Mouse (Mus musculus): ENCODE measurements around the gene Hdac4. TPM values are rescaled to one million over a fixed set of nuclear protein-coding genes. Genes with fewer than 3 reads are reported as not detected.
A peak's percentile ranks its signal among the peaks of the same experiment; 100 is the strongest.

Hdac4 gene
- polyA plus RNA-seq, 1 experiment = 35.1 TPM

DNA sequence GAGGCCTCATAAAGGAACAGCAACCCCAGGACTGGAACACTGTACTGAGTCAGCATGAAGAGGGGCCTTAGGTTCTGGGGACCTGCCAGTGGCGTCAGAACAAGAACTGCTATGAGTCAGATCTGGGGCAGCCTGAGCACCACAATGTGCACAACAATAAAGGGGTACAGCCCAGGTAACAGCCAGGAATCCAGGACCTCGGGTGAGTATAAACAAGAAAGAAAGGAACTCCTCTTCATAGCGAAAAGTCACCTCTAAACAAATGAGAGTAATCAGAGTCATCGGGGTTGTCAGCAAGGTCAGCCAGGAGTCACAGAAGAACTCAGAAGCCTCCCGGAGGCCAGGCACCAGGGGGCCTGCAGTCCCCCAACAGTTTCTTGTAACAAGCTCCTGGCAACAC lies 76.2 kb downstream of the Hdac4 start:
- TF ChIP-seq POLR2A (IDR thresholded peaks at IDR 0.05; ENCODE audit: extremely low read depth, insufficient read depth, low read length) = no peak
- TF ChIP-seq CTCF (IDR thresholded peaks at IDR 0.05; ENCODE audit: extremely low read depth, insufficient read depth, low read length) = no peak
- no peak overlapping the region for H3K4me3 ChIP-seq (ENCODE audit: insufficient read depth, low read length)
- no peak overlapping the region for H3K27ac ChIP-seq (ENCODE audit: insufficient read depth, low read length)

GRCm38 (mm10) chr1:92117597-92117996 lies 77.9 kb downstream of the Hdac4 start:
- Histone ChIP-seq H3K27ac (ENCODE audit: insufficient read depth, low read length) (no peak overlapping the region), H3K4me1 (ENCODE audit: control insufficient read depth, insufficient read depth, low read length) (peaks cover 11% of the 10 kb centered on the region), H3K4me3 (ENCODE audit: insufficient read depth, low read length) (no peak overlapping the region)
- TF ChIP-seq POLR2A (IDR thresholded peaks at IDR 0.05; ENCODE audit: extremely low read depth, insufficient read depth, low read length) = no peak
- no peak for TF ChIP-seq CTCF (IDR thresholded peaks at IDR 0.05; ENCODE audit: extremely low read depth, insufficient read depth, low read length)

More for the DNA sequence above, 76.2 kb downstream of the Hdac4 start:
- H3K4me1 ChIP-seq (ENCODE audit: control insufficient read depth, insufficient read depth, low read length) = peaks cover 7% of the 10 kb centered on the region

DNA sequence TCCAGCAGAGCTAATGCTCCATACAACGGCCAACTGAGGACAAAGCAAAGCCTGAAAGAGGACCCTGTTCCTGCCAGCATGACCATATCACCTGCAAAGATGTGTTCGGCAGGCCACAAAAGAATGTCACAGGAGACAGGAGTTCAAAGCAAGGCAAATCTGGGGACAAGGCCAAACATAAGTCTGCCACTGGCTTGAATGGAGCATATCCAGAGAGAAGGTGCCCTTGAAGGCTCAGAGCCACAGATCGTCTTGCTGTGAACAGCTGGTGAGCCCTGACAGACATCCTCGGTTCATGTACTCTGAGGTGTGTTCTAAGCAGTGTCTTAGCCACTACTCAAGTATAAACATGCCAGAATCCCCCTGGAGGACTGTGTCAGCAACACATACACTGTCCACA lies 79.3 kb downstream of the Hdac4 start:
- no peak overlapping the region for H3K27ac ChIP-seq (ENCODE audit: insufficient read depth, low read length)
- no peak for TF ChIP-seq POLR2A (IDR thresholded peaks at IDR 0.05; ENCODE audit: extremely low read depth, insufficient read depth, low read length)
- TF ChIP-seq CTCF (IDR thresholded peaks at IDR 0.05; ENCODE audit: extremely low read depth, insufficient read depth, low read length) = no peak
- no peak overlapping the region for H3K4me3 ChIP-seq (ENCODE audit: insufficient read depth, low read length)
- H3K4me1 ChIP-seq (ENCODE audit: control insufficient read depth, insufficient read depth, low read length) = peaks cover 11% of the 10 kb centered on the region

DNA sequence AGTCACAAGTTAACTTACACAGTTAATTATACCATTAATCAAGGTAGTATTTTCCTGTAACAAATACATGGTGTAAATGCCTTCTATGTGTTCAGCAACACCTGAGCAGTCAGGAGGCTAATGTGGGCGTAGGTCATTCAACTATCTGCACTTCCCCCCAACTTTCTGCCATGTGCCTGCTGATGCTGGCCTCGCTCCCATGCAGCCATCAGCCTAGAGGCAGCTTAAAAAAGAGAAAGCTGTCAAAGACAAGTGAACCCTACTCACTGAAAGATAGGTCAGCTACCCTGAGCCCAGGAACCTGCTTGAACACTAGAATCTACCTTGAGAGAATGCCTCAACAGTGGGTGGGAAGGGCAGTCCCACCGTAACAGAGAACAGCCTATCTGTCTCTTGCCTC lies 81.4 kb downstream of the Hdac4 start:
- no peak overlapping the region for H3K4me3 ChIP-seq (ENCODE audit: insufficient read depth, low read length)
- peaks cover 11% of the 10 kb centered on the region for H3K4me1 ChIP-seq (ENCODE audit: control insufficient read depth, insufficient read depth, low read length)
- TF ChIP-seq POLR2A (IDR thresholded peaks at IDR 0.05; ENCODE audit: extremely low read depth, insufficient read depth, low read length) (no peak), CTCF (IDR thresholded peaks at IDR 0.05; ENCODE audit: extremely low read depth, insufficient read depth, low read length) (no peak)
- no peak overlapping the region for H3K27ac ChIP-seq (ENCODE audit: insufficient read depth, low read length)

DNA sequence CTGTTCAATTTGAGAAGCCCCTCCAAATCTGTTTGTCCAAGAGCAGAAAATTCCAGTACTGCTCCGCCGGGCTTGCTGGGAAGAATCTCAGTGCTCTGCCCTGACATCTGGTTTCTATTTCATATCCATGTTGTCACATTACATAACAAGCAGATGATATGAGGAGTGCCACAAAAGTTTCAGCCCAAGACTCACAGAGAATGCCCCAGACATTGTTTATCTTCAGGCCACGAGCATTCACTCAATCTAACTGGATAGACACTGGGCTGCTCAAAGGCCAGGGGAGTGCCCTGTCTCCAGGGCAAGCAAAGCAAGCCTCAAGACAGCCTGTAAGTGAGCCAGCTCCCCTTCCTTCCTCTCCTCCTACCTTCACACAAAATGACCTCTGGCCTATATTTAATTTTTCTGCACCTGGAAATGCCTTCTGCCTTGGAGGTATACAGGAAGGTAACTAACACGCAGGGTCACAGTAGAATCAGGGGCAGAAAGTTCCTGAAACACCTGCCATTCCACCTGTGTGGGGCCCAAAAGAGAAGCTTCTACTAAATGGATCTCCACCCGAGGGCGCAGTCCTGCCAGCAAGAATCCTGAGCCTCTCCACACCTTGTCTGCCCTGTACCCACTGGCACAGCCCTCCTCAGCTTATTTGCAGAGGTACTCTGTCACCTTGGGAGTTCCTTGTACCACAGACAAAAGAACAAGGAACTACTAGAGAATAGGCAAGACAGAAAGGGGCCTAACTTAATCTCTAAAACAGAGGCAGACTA lies 82.1 kb downstream of the Hdac4 start:
- Histone ChIP-seq H3K27ac (ENCODE audit: insufficient read depth, low read length) (peak overlapping the region; percentile 21; the same call in 1 of the 2 replicates), H3K4me1 (ENCODE audit: control insufficient read depth, insufficient read depth, low read length) (peaks cover 10% of the 10 kb centered on the region), H3K4me3 (ENCODE audit: insufficient read depth, low read length) (no peak overlapping the region)
- no peak for TF ChIP-seq POLR2A (IDR thresholded peaks at IDR 0.05; ENCODE audit: extremely low read depth, insufficient read depth, low read length)
- no peak for TF ChIP-seq CTCF (IDR thresholded peaks at IDR 0.05; ENCODE audit: extremely low read depth, insufficient read depth, low read length)

GRCm38 (mm10) chr1:92112591-92112990 lies 82.9 kb downstream of the Hdac4 start:
- H3K27ac ChIP-seq (ENCODE audit: insufficient read depth, low read length) = no peak overlapping the region
- no peak overlapping the region for H3K4me3 ChIP-seq (ENCODE audit: insufficient read depth, low read length)
- TF ChIP-seq POLR2A (IDR thresholded peaks at IDR 0.05; ENCODE audit: extremely low read depth, insufficient read depth, low read length) (no peak), CTCF (IDR thresholded peaks at IDR 0.05; ENCODE audit: extremely low read depth, insufficient read depth, low read length) (no peak)
- H3K4me1 ChIP-seq (ENCODE audit: control insufficient read depth, insufficient read depth, low read length) = peaks cover 6% of the 10 kb centered on the region

- no peak for TF ChIP-seq CTCF (IDR thresholded peaks at IDR 0.05; ENCODE audit: extremely low read depth, insufficient read depth, low read length)
- no peak for TF ChIP-seq POLR2A (IDR thresholded peaks at IDR 0.05; ENCODE audit: extremely low read depth, insufficient read depth, low read length)
These were observed 83.9 kb downstream of the Hdac4 start for GRCm38 (mm10) chr1:92111551-92111950.

GRCm38 (mm10) chr1:92111026-92111425 lies 84.5 kb downstream of the Hdac4 start:
- Histone ChIP-seq H3K27ac (ENCODE audit: insufficient read depth, low read length) (no peak overlapping the region), H3K4me1 (ENCODE audit: control insufficient read depth, insufficient read depth, low read length) (peaks cover 8% of the 10 kb centered on the region), H3K4me3 (ENCODE audit: insufficient read depth, low read length) (no peak overlapping the region)
- no peak for TF ChIP-seq POLR2A (IDR thresholded peaks at IDR 0.05; ENCODE audit: extremely low read depth, insufficient read depth, low read length)
- TF ChIP-seq CTCF (IDR thresholded peaks at IDR 0.05; ENCODE audit: extremely low read depth, insufficient read depth, low read length) = no peak

More at GRCm38 (mm10) chr1:92111551-92111950, 83.9 kb downstream of the Hdac4 start:
- Histone ChIP-seq H3K4me3 (ENCODE audit: insufficient read depth, low read length) (no peak overlapping the region), H3K4me1 (ENCODE audit: control insufficient read depth, insufficient read depth, low read length) (peaks cover 6% of the 10 kb centered on the region), H3K27ac (ENCODE audit: insufficient read depth, low read length) (no peak overlapping the region)

DNA sequence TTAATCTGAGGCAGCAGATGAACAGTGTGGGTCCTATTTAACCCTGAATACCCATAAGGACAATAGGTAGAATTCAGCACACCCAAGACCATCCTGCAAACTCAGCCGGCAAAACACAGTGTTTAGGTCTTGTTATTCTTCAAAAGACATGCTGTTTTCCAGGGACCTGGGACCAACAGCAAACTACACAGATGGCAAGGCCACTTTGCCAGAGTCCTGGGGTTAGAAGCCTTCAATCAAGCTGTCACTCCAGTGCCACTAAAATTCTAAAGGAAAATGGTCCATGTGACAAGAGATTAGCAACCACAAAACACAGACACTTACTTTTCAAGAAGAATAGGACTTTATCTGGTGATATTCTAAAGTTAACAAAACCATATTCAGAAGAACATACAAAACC lies 86.3 kb downstream of the Hdac4 start:
- Histone ChIP-seq H3K4me1 (ENCODE audit: control insufficient read depth, insufficient read depth, low read length) (peaks cover 8% of the 10 kb centered on the region), H3K27ac (ENCODE audit: insufficient read depth, low read length) (no peak overlapping the region), H3K4me3 (ENCODE audit: insufficient read depth, low read length) (no peak overlapping the region)
- TF ChIP-seq POLR2A (IDR thresholded peaks at IDR 0.05; ENCODE audit: extremely low read depth, insufficient read depth, low read length) (no peak), CTCF (IDR thresholded peaks at IDR 0.05; ENCODE audit: extremely low read depth, insufficient read depth, low read length) (no peak)

DNA sequence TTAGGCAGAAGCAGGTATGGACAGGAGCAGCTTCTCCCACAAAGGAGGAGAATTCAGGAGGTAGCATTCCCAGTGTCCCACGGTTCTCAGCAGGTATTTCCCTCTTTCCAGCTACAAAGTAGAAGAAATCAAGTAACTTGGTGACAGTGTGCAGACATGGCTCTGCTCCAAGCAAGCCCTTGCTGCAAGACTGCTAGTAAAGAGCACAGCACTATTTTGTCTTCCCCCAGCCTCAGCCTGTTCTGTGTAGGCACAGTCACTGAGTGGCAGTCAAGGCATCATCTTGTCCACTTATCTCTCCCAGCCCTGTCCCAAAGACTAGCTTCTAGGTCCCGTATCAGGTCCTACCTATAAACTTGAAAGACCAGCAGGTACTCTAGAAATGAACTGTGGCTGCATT lies 86.9 kb downstream of the Hdac4 start:
- no peak overlapping the region for H3K4me3 ChIP-seq (ENCODE audit: insufficient read depth, low read length)
- no peak overlapping the region for H3K27ac ChIP-seq (ENCODE audit: insufficient read depth, low read length)
- no peak for TF ChIP-seq POLR2A (IDR thresholded peaks at IDR 0.05; ENCODE audit: extremely low read depth, insufficient read depth, low read length)
- TF ChIP-seq CTCF (IDR thresholded peaks at IDR 0.05; ENCODE audit: extremely low read depth, insufficient read depth, low read length) = no peak
- peaks cover 6% of the 10 kb centered on the region for H3K4me1 ChIP-seq (ENCODE audit: control insufficient read depth, insufficient read depth, low read length)
